Mouse (Mus musculus) olfactory bulb, adult 2 months (tissue): ENCODE measurements at regions not wholly inside any gene's neighbourhood (a gene's known extent, or its start where the extent isn't known, plus 50 kb on each side); places are given as distances from the start of the nearest gene placed in this dataset.

Experiments used
- CTCF ChIP-seq: fragments of 200-500 bp; IDR thresholded peaks from 2 replicates; pipeline ENCODE4 v1.5.1; 2012; ENCODE audit warnings: low read depth, mild to moderate bottlenecking, low read length, moderate library complexity; ENCODE audit not compliant: insufficient read depth
- POLR2A ChIP-seq: fragments of 200-500 bp; IDR thresholded peaks from 2 replicates; pipeline ENCODE4 v1.6.1; 2012; ENCODE audit warnings: mild to moderate bottlenecking, low read depth, low read length, moderate library complexity; ENCODE audit not compliant: insufficient read depth

DNA sequence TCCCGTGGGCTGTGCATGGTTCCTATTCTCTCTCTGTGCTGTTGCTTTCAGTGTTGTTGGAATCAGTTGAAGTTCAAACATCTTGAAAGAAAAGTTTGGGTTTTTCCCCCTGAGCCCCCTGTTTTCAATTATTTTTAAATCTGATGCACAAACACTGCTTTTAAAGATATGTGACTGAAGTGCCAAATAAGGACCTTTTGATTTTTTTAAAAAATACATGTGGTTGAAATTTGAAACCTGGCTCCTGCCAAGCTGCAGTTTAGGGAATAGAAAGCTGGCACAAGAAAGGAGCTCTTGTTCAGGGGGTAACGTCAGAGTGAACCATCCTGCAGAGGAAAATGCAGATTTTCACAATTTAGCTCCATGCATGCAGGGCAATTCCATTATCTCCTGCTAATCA lies 509.4 kb upstream of the Intu start:
- TF ChIP-seq POLR2A (no peak), CTCF (no peak)
